Mouse (Mus musculus) monocyte, adult 5-6 weeks (primary cell): Measurements from ENCODE around the gene Acot7. TPM values are rescaled to one million over a fixed set of nuclear protein-coding genes. Genes with fewer than 3 reads are reported as not detected.
A peak's percentile ranks its signal among the peaks of the same experiment; 100 is the strongest.

Experiments used
- ATAC-seq: fragments of 153-309, 156-312 bp; replicated peaks from 2 replicates; pipeline ENCODE4 v1.8.0; 2017; ENCODE audit warnings: mild to moderate bottlenecking; ENCODE audit not compliant: low TSS enrichment, insufficient number of reproducible peaks, severe bottlenecking, poor library complexity, low FRiP score
- total RNA-seq: library from RNA; stranded (forward); fragments of 200-1000, 200-491, 200-594 nt; gene quantifications from 3 replicates; pipeline ENCODE4 v1.2.3, GENCODE M21; 2017

Acot7 gene
- total RNA-seq, 1 experiment from 2014 or later: 30.9 TPM

DNA sequence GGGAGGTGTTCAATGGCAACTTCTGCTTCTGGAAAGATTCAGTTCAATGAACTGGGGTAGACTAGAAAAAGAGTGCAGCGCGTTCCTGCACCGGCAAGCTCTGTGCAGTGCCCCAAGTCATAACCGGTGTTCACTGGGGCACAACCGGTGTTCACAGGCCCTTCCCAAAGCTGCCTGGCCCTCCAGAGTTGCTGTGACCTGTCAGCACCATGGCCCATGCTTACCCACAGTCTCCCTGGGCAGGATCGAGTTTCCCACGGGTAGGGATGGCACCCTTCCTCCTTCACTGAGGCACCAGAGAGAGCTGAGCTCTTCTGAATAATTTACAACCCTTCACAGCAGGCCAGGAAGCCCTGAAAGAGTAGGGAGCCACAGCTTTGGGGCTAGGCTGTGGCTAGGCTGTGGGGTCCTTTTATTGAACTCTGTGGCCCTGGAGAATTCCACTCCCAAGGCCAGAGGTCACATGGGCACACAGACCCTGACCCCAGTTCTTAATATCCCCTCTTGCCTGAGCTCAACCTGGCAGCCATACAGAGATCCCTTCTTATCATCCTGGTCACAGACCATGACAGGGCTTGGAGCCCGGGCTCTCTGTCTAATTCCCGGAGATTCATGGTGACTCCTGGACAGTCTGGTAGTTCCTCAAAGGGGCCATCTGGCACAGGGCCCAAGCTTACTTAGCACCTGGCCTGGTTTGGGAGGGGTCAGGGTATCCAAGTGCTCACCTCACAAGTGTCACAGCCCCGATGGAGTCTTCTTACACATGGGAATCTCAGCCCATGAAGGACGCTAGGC is 31.7 kb upstream of the Acot7 start:
- ATAC-seq: no peak

- no peak for ATAC-seq
Measured at GRCm38 (mm10) chr4:152150546-152150945, 27.4 kb upstream of the Acot7 start.

- ATAC-seq: no peak
Measured at GRCm38 (mm10) chr4:152151451-152151965, 26.4 kb upstream of the Acot7 start.

DNA sequence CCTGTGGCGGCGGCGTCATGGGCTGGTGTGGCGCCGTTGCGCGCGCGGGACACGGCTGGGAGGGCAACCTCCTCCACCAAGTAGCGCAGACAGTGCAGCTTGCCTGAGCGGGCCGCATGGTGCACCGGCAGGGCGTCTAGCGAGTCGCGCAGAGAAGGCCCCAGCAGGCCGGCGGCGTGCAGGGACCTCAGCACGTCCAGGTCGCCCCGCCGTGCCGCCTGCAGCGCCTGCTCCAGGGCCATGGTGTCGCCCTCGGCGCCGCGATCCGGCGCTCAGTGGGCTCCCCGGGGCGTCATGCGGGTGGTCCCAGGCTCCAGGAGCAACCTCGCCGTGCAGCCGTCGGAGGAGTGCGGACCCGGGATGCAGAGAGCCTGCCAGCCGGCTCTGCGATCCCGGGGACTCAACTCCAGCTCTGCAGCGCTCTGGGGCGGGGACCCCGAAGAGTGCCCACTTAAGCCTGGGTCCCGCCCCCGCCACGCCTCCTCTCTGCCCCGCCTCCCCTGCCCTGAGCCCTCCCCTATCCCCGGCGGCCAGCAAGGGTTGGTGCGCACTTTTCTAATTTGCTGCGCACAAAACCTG is 25.9 kb upstream of the Acot7 start, which contains the start of gene Espn:
Espn (minus strand) TSS at position 406 of the 579 bp plus-strand sequence.
- no peak for ATAC-seq

- peak; percentile 87 for ATAC-seq
Measured at GRCm38 (mm10) chr4:152153771-152154177, 24.2 kb upstream of the Acot7 start.

DNA sequence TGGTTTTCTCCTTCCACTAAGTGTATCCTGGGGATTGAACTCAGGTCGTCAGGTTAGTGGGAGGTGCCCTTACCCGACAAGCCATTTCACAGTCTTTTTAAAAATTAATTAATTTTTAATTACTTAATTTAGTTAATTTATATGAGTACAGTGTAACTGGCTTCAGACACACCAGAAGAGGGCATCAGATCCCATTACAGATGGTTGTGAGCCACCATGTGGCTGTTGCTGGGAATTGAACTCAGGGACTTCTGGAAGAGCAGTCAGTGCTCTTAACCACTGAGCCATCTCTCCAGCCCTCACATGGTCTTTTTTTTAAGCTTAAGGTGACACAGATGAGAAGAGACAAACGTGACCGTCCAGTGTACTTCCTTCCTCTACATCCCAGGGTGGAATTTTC is 22.9 kb upstream of the Acot7 start:
- no peak for ATAC-seq

DNA sequence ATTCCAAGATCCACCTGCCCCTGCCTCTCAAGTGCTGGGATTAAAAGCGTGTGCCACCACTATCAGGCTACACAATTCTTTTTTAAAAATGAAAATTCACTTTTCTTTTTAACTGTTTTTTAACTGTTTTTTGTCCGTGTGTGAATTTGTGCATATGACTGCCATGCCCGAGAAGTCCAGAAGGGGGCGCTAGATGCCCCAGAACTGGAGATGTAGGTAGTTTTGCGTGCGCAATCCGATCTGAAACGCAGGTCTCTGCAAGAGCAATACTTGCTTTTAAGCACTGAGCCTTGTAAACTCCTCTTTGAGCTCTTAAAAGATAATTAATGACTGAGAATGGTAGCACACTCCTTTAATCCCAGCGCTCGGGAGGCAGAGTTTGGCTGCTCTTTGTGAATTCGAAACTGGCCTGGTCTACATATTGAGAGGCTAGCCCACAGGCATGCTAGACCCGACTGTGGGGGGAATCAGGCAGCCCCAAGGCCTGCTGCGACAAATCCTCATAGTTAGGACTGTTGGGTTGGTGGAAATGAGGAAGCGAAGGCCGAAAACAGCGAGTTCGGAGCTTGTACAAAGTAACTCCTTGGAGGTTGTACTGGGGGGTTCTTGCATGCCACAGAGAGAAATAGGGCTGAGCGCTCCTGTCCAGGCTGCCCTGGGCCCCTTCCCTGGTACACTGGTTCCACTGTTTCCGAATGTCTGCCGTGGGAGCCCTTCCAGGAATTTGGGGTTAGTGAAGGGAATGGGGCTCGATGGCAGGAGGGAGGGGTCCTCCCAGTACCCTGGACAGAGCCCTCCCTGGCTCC is 20.0 kb upstream of the Acot7 start:
- no peak for ATAC-seq

- no peak for ATAC-seq
Measured at GRCm38 (mm10) chr4:152158585-152159284, 19.2 kb upstream of the Acot7 start, which contains the start of gene Hes2. Gene Hes2 (plus strand): TSS chr4:152158867.

GRCm38 (mm10) chr4:152159285-152159678 is 18.7 kb upstream of the Acot7 start:
- ATAC-seq: no peak

DNA sequence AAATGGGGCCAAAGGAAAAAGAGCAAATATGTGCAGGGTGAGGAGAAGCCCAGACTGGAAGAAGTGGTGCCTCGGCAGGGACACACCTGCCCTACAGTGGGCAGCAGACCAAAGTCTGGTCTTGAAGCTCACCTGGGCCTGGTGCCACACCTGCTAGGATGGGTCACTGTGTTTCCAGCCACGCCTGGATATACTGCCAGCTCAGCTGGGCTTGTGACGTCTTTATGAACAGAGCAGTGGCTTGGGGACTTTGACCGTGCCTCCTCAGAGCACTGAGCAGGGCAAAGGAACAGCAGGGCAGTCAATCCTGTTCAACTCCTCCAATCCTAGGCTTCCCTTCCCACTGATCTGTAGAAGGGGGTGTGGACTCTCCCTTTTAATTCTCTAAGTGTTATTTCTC is 17.2 kb upstream of the Acot7 start:
- ATAC-seq: no peak

DNA sequence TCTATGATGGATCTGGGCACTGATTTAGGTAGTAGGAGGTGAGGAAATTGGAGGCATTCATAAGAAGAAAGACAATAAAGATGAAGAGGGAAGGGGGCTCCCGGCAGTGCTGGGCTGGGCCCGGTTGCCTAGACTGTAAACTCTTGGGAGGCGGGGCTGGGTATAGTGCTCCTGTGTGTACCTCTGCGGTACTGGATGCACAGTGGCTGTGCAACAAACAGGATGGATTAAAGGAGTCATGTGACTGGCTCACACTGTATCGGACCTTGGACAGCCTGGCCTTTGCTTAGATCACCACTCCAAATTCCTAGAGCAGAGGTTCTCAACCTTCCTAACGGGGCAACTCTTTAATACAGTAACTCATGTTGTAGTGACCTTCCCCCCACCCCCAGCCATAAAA is 16.3 kb upstream of the Acot7 start:
- no peak for ATAC-seq

DNA sequence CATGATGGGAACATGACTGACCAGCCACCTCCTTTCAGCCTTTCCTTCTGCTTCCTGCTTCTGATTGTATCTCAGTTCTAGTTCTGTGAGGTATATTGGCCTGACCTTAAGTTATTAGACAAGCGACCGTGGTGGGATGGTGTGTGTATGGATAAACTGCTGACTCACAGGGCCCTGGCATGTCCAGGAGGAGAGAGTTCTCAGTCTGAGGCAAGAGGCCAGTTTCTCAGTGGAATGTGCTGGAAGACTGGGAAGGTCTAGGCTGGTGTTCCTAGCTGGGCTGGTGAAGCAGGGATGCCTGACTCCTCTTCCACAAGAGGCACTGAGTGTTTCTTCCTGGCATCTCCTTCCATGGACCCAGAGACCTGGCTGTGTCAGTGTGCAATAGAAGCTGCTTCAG is 15.2 kb upstream of the Acot7 start:
- ATAC-seq: no peak

- ATAC-seq: peak; percentile 69
Measured at GRCm38 (mm10) chr4:152165036-152165931, 12.7 kb upstream of the Acot7 start.

- ATAC-seq: no peak
Measured at GRCm38 (mm10) chr4:152168052-152168451, 9.9 kb upstream of the Acot7 start.

GRCm38 (mm10) chr4:152169103-152169502 is 8.8 kb upstream of the Acot7 start:
- ATAC-seq: no peak

DNA sequence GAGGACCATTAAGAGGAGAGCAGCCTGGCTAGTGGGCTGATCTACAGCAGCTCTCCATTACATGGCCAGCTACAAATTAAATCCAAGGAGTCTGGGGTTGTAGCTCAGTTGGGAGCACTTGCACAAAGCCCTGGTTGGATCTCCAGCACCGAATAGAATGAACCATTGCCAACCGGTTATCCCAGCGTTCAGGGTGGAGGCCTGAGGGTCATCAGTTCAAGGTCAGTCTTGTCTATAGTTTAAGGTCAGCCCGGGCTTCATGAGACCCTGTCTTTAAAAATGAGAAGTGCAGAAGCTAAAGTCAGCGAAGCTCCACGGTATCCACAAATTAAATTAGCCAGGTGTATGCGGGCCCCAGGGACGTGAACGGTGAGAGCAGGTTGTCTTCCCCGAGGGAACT is 7.6 kb upstream of the Acot7 start:
- no peak for ATAC-seq

- no peak for ATAC-seq
Measured at GRCm38 (mm10) chr4:152171543-152171942, 6.4 kb upstream of the Acot7 start.

GRCm38 (mm10) chr4:152173041-152173440 is 4.9 kb upstream of the Acot7 start:
- ATAC-seq: peak; percentile 41; the same call in 1 of the 2 replicates
